Mouse (Mus musculus) forebrain, embryonic 12.5 days (tissue): ENCODE measurements around the gene Fyn. TPM values are rescaled to one million over a fixed set of nuclear protein-coding genes. Genes with fewer than 3 reads are reported as not detected.

Experiments used
- ATAC-seq: fragments of 200-750 bp; cut with Nextera tagmentation; 2 replicates; pipeline ENCODE4 v1.8.0; 2017; ENCODE audit warnings: moderate TSS enrichment; ENCODE audit not compliant: low FRiP score
- H3K27ac ChIP-seq: fragments of 300-500 bp; sonication (generic); 2 replicates; pipeline ENCODE4 v1.5.1; 2016; ENCODE audit warnings: mild to moderate bottlenecking
- H3K27me3 ChIP-seq: fragments of 300-500 bp; sonication (generic); 2 replicates; pipeline ENCODE4 v1.6.1; 2016; ENCODE audit warnings: mild to moderate bottlenecking
- H3K36me3 ChIP-seq: fragments of 300-500 bp; sonication (generic); replicated peaks from 2 replicates; pipeline ENCODE4 v1.6.1; 2016; ENCODE audit warnings: mild to moderate bottlenecking
- H3K4me1 ChIP-seq: fragments of 300-500 bp; sonication (generic); 2 replicates; pipeline ENCODE4 v1.6.1; 2016
- H3K4me2 ChIP-seq: fragments of 300-500 bp; sonication (generic); 2 replicates; pipeline ENCODE4 v1.6.1; 2016; ENCODE audit warnings: mild to moderate bottlenecking, moderate library complexity
- H3K4me3 ChIP-seq: fragments of 300-500 bp; sonication (generic); replicated peaks from 2 replicates; pipeline ENCODE4 v1.5.1; 2016; ENCODE audit warnings: mild to moderate bottlenecking
- H3K9ac ChIP-seq: fragments of 300-500 bp; sonication (generic); 2 replicates; pipeline ENCODE4 v1.6.1; 2016; ENCODE audit warnings: mild to moderate bottlenecking
- H3K9me3 ChIP-seq: fragments of 300-500 bp; sonication (generic); 2 replicates; pipeline ENCODE4 v1.6.1; 2016
- WGBS: fragments of 180-500 bp; shearing (Covaris S2); methylation state at CpG from one replicate; pipeline ENCODE4 v1.1.7; 2016; 5-methylcytosine and 5-hydroxymethylcytosine counted together
- polyA plus RNA-seq: library from polyadenylated mRNA; unstranded; fragments of >200 nt; fragmentation: Nextera tagmentation; extraction: Ambion mirVana; gene quantifications from 2 replicates; pipeline ENCODE4 v1.2.1, GENCODE M21; 2016

Gene Fyn
- polyA plus RNA-seq, 1 experiment from 2014 or later: 63.4 TPM

GRCm38 (mm10) chr10:39471040-39471713, 102.5 kb downstream of the Fyn start:
- Histone ChIP-seq H3K36me3 (no peaks in the 10 kb centered on the region; the same call in none of the 2 replicates), H3K4me3 (no peak overlapping the region), H3K9ac (no peak overlapping the region), H3K27ac (peak overlapping the region; percentile 74), H3K4me2 (no peak overlapping the region), H3K9me3 (no peaks in the 10 kb centered on the region), H3K4me1 (peaks cover 26% of the 10 kb centered on the region), H3K27me3 (no peaks in the 10 kb centered on the region)
- no peak for ATAC-seq
- 81% methylated on average over 7 of the region's 7 CpGs for WGBS

DNA sequence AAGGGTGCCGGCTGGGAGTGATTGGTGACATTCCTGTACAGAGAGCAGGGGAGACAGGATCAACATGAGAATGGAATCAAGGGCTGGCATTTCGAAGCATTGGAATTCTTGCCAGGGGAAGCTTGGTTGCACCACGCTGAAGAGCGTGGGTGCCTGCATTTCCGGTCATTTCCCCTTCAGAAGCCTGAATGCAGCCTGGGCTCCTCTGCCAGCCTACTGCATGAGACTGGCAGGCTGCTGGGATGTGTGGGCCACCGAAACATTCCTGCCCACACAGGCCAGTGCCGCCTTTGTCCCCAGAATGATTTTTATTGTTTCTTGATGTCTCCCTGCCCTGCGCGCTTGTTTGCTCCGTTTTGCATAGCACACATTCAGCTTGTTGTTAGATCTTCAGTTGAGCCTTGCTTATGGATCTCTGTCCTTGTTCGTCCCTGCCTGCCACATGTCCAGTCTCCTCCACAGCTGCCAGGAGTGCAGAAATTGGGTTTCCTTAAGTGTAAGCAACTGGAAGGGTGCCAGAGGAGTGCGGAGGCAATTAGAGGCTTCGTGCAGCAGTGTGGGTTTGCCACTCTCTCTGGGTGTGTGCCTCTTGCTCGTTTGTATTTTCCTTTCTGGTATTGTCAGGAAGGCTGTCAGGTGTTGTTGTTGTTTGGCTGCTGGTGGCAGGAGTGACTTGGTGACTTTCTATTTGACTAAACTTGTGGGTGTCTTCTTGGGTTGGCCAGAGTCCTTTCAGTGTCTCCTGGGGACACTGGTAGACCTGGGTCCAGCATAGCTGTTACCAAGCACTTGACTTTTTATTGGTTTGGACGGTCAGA, 103.3 kb downstream of the Fyn start:
- Histone ChIP-seq H3K27me3 (no peaks in the 10 kb centered on the region), H3K9ac (peak overlapping the region; percentile 25; the same call in 1 of the 2 replicates), H3K27ac (peak overlapping the region; percentile 74), H3K36me3 (no peaks in the 10 kb centered on the region; the same call in none of the 2 replicates), H3K4me3 (no peak overlapping the region), H3K4me1 (peaks cover 26% of the 10 kb centered on the region), H3K4me2 (peak overlapping the region; percentile 22; the same call in 1 of the 2 replicates), H3K9me3 (no peaks in the 10 kb centered on the region)
- WGBS: 58% methylated on average over 15 of the region's 15 CpGs
- ATAC-seq: peak; percentile 83

- Histone ChIP-seq H3K4me2 (no peak overlapping the region), H3K27me3 (no peaks in the 10 kb centered on the region), H3K36me3 (no peaks in the 10 kb centered on the region; the same call in none of the 2 replicates), H3K4me1 (peaks cover 26% of the 10 kb centered on the region), H3K9me3 (no peaks in the 10 kb centered on the region), H3K4me3 (no peak overlapping the region), H3K9ac (no peak overlapping the region), H3K27ac (no peak overlapping the region)
- WGBS: 80% methylated on average over 7 of the region's 7 CpGs
- no peak for ATAC-seq
Observed at GRCm38 (mm10) chr10:39472923-39473322, 104.3 kb downstream of the Fyn start.

DNA sequence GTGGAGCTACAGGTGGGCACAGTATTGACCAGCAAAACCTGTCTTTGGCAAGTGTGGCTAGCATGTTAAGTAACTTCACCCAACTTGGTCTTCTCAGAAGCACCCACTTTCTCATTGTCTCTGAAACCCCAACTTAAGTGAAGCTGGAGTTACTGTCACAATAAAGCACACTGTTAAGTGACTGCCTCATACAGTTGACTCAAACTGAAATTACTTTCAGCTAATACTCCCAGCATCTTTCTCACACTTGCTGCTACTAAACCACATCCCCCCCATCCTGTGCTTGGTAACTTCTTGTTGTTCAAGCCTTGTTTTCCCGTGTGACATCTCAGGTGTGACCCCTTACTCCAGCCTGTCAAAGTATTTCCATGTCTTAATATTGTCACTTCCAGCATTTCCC, 110.7 kb downstream of the Fyn start:
- no peaks in the 10 kb centered on the region for H3K27me3 ChIP-seq
- H3K4me1 ChIP-seq: peaks cover 16% of the 10 kb centered on the region
- peaks cover 6% of the 10 kb centered on the region for H3K36me3 ChIP-seq
- no peak overlapping the region for H3K9ac ChIP-seq
- no peak overlapping the region for H3K27ac ChIP-seq
- 86% methylated on average over 1 of the region's 1 CpGs for WGBS
- H3K4me3 ChIP-seq: no peak overlapping the region
- no peak overlapping the region for H3K4me2 ChIP-seq
- H3K9me3 ChIP-seq: 0 out of 2 replicates have a peak, but pooled peaks cover 4% of the 10 kb centered on the region
- no peak for ATAC-seq

- peak overlapping the region; percentile 15 for H3K4me2 ChIP-seq
- ATAC-seq: peak; percentile 76
- 0 out of 2 replicates have a peak, but pooled peaks cover 4% of the 10 kb centered on the region for H3K9me3 ChIP-seq
- H3K27ac ChIP-seq: peak overlapping the region; percentile 88
- H3K9ac ChIP-seq: 0 out of 2 replicates have a peak overlapping the region, but pooled peaks have one; percentile 9
- H3K4me1 ChIP-seq: peaks cover 59% of the 10 kb centered on the region
- peaks cover 6% of the 10 kb centered on the region for H3K36me3 ChIP-seq
- WGBS: 2% methylated on average over 8 of the region's 8 CpGs
- H3K27me3 ChIP-seq: no peaks in the 10 kb centered on the region
- H3K4me3 ChIP-seq: no peak overlapping the region
Observed at GRCm38 (mm10) chr10:39484382-39484826, 115.7 kb downstream of the Fyn start.

GRCm38 (mm10) chr10:39484892-39485291, 116.2 kb downstream of the Fyn start:
- peaks cover 59% of the 10 kb centered on the region for H3K4me1 ChIP-seq
- no peak overlapping the region for H3K4me3 ChIP-seq
- H3K27me3 ChIP-seq: no peaks in the 10 kb centered on the region
- WGBS: 15% methylated on average over 6 of the region's 6 CpGs
- peak overlapping the region; percentile 88 for H3K27ac ChIP-seq
- 0 out of 2 replicates have a peak, but pooled peaks cover 4% of the 10 kb centered on the region for H3K9me3 ChIP-seq
- H3K9ac ChIP-seq: no peak overlapping the region; the same call in 1 of the 2 replicates
- H3K36me3 ChIP-seq: peaks cover 6% of the 10 kb centered on the region
- peak overlapping the region; percentile 15 for H3K4me2 ChIP-seq
- ATAC-seq: peak; percentile 58

DNA sequence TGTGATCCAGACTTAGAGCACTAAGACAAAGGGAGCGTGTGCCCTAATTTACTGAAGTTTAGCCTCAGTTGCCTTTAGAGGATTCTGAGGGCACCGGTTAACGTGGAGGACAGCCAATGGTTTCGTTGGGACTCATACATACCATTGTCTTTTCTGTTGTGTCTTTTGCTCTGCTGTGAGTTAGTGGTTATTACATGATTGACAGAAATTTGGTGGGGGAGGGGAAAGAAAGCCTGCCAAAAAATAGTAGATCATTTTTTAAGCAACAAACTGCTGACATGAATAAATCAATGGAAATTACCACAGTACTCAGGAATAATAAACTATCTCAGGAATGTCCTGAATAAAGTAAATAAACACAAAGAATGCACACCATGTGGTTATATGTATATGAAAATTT, 117.3 kb downstream of the Fyn start:
- H3K27me3 ChIP-seq: no peaks in the 10 kb centered on the region
- H3K4me2 ChIP-seq: no peak overlapping the region
- 73% methylated on average over 4 of the region's 4 CpGs for WGBS
- peaks cover 61% of the 10 kb centered on the region for H3K4me1 ChIP-seq
- no peak overlapping the region for H3K27ac ChIP-seq
- H3K9ac ChIP-seq: no peak overlapping the region
- H3K4me3 ChIP-seq: no peak overlapping the region
- peaks cover 6% of the 10 kb centered on the region for H3K36me3 ChIP-seq
- H3K9me3 ChIP-seq: 0 out of 2 replicates have a peak, but pooled peaks cover 4% of the 10 kb centered on the region
- no peak for ATAC-seq

DNA sequence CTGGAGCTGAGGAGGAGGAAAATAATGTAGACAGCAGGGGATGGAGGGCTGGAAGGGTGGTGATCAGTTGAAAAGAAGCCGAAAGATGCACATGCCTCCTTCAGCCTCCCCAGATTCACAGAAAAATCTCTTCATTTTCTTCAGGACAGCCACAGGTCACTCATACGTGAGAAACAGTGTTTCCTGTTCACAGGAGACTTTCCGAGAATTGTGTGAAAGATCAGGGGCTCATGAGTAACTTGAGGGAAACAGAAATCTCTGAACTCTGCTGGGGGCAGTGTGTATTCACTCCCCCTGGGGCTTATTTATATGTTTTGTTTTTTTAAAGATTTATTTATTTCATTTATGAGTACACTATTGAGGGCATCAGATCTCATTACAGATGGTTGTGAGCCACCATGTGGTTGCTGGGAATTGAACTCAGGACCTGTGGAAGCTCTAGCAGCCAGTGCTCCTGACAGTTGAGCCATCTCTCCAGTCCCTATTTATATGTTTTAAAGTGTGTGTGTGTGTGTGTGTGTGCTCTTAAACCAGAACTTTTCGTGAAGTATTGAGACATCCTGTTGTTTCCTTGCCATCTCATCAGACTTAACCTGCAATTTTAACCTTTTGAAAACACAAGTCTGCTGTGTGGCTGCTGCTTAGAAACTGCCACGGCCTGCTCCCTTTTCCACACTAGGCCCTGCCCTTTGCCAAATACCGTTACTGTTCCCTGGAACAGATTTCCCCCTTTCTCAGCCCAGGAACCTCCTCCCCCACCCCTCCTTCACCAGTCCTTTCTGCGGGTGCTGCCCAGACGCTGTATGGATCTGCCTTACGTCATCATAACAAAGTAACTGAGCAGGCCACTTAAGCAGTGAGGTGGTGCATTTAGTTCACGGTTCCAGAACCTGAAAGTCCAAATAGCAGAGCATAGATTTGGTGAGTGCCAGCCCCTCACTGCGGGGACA, 118.1 kb downstream of the Fyn start:
- Histone ChIP-seq H3K27ac (peak overlapping the region; percentile 63), H3K9me3 (0 out of 2 replicates have a peak, but pooled peaks cover 4% of the 10 kb centered on the region), H3K4me2 (0 out of 2 replicates have a peak overlapping the region, but pooled peaks have one; percentile 6), H3K4me1 (peaks cover 55% of the 10 kb centered on the region), H3K9ac (no peak overlapping the region), H3K4me3 (no peak overlapping the region), H3K36me3 (peaks cover 6% of the 10 kb centered on the region), H3K27me3 (no peaks in the 10 kb centered on the region)
- 42% methylated on average over 11 of the region's 11 CpGs for WGBS
- peak; percentile 18; the same call in 1 of the 2 replicates for ATAC-seq

DNA sequence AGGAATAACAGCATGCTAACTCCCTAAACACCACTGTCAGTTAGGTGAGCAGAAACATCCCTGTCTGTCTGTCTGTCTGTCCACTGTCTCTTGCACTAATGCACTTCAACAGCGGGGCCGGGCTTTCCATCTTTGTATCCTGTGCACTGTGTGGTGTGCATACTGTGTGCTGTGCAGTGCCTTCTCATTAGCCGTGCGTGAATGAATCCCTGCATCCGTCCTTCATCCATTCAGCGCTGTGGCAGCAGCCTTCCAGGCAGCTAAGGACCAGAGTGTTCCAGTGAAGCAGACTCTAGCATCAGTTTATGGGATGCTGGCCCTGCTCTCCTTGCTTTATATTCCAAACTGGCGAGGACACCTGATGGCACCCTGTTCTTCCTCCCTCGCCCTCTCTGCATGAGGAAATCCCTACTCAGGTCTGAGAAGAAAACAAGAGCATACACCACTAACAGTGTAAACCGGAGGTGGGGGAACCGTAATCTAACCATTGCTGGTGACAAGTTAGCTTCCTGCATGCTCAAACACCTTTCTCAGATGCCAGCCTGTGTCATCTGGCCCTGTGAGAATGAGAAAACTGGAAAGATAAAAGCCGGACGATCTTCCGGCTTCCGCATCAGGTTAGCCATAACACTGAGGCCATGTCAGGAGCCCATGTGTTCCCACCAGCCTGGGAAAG, 119.2 kb downstream of the Fyn start:
- H3K9me3 ChIP-seq: 0 out of 2 replicates have a peak, but pooled peaks cover 4% of the 10 kb centered on the region
- ATAC-seq: 0 out of 2 replicates have a peak, but pooled peaks have one; percentile 37
- peak overlapping the region; percentile 63 for H3K27ac ChIP-seq
- peaks cover 6% of the 10 kb centered on the region for H3K36me3 ChIP-seq
- peak overlapping the region; percentile 17; the same call in 1 of the 2 replicates for H3K9ac ChIP-seq
- peaks cover 56% of the 10 kb centered on the region for H3K4me1 ChIP-seq
- H3K27me3 ChIP-seq: no peaks in the 10 kb centered on the region
- H3K4me2 ChIP-seq: no peak overlapping the region
- H3K4me3 ChIP-seq: no peak overlapping the region
- 66% methylated on average over 14 of the region's 14 CpGs for whole genome bisulfite sequencing

- Histone ChIP-seq H3K27ac (no peak overlapping the region), H3K4me2 (no peak overlapping the region), H3K27me3 (no peaks in the 10 kb centered on the region), H3K36me3 (no peaks in the 10 kb centered on the region; the same call in 1 of the 2 replicates), H3K4me1 (peaks cover 56% of the 10 kb centered on the region), H3K9me3 (no peaks in the 10 kb centered on the region), H3K4me3 (no peak overlapping the region), H3K9ac (no peak overlapping the region)
- ATAC-seq: no peak
- 87% methylated on average over 3 of the region's 3 CpGs for WGBS
Observed at GRCm38 (mm10) chr10:39488542-39488941, 119.9 kb downstream of the Fyn start.

GRCm38 (mm10) chr10:39488956-39489355, 120.3 kb downstream of the Fyn start:
- no peaks in the 10 kb centered on the region for H3K9me3 ChIP-seq
- WGBS: 91% methylated on average over 3 of the region's 3 CpGs
- H3K27me3 ChIP-seq: no peaks in the 10 kb centered on the region
- no peak overlapping the region for H3K27ac ChIP-seq
- no peak overlapping the region for H3K4me3 ChIP-seq
- H3K4me2 ChIP-seq: no peak overlapping the region
- no peaks in the 10 kb centered on the region; the same call in 1 of the 2 replicates for H3K36me3 ChIP-seq
- ATAC-seq: no peak
- no peak overlapping the region for H3K9ac ChIP-seq
- H3K4me1 ChIP-seq: peaks cover 56% of the 10 kb centered on the region
